Mouse (Mus musculus) intestine, embryonic 14.5 days (tissue): ENCODE results near the gene Myrfl. TPM values are rescaled to one million over a fixed set of nuclear protein-coding genes. Genes with fewer than 3 reads are reported as not detected.

Source experiments
- ATAC-seq: fragments of 200-750 bp; cut with Nextera tagmentation; replicated peaks from 2 replicates; pipeline ENCODE4 v1.8.0; 2017; ENCODE audit warnings: low read depth, moderate number of reproducible peaks, moderate TSS enrichment, moderate library complexity; ENCODE audit not compliant: low FRiP score, low TSS enrichment
- DNase-seq: peaks from one replicate; pipeline ENCODE4 v3.0.0-alpha.2; 2018; ENCODE audit warnings: low spot score
- H3K27ac ChIP-seq: fragments of 300-500 bp; sonication (generic); 2 replicates; pipeline ENCODE4 v1.5.1; 2014; ENCODE audit warnings: low read depth, mild to moderate bottlenecking, control low read depth
- H3K27me3 ChIP-seq: fragments of 300-500 bp; sonication (generic); replicated peaks from 2 replicates; pipeline ENCODE4 v1.6.1; 2014; ENCODE audit warnings: low read length, control low read depth; ENCODE audit not compliant: control insufficient read depth, insufficient read depth
- H3K36me3 ChIP-seq: fragments of 300-500 bp; sonication (generic); 2 replicates; pipeline ENCODE4 v1.6.1; 2014; ENCODE audit warnings: low read length, control low read depth; ENCODE audit not compliant: control insufficient read depth, insufficient read depth
- H3K4me1 ChIP-seq: fragments of 300-500 bp; sonication (generic); replicated peaks from 2 replicates; pipeline ENCODE4 v1.6.1; 2014; ENCODE audit warnings: low read length, control low read depth, mixed read lengths; ENCODE audit not compliant: control insufficient read depth, insufficient read depth
- H3K4me2 ChIP-seq: fragments of 300-500 bp; sonication (generic); 2 replicates; pipeline ENCODE4 v1.6.1; 2014; ENCODE audit warnings: low read length
- H3K4me3 ChIP-seq: fragments of 300-500 bp; sonication (generic); 2 replicates; pipeline ENCODE4 v1.5.1; 2014; ENCODE audit warnings: low read depth, low read length, control low read depth, mixed read lengths
- H3K9ac ChIP-seq: fragments of 300-500 bp; sonication (generic); 2 replicates; pipeline ENCODE4 v1.6.1; 2014; ENCODE audit warnings: mild to moderate bottlenecking, low read length
- H3K9me3 ChIP-seq: fragments of 300-500 bp; sonication (generic); 2 replicates; pipeline ENCODE4 v1.6.1; 2016; ENCODE audit warnings: low read length, control low read depth; ENCODE audit not compliant: control insufficient read depth
- WGBS: fragments of 180-500 bp; shearing (Covaris S2); extraction: QIAGEN DNeasy Blood & Tissue Kit; methylation state at CpG from one replicate; pipeline ENCODE4 v1.1.7; 2014; 5-methylcytosine and 5-hydroxymethylcytosine counted together
- polyA plus RNA-seq: library from polyadenylated mRNA; unstranded; fragments of >200 nt; fragmentation: Nextera tagmentation; extraction: Ambion mirVana; gene quantifications from 2 replicates; pipeline ENCODE4 v1.2.1, GENCODE M21; 2014

Myrfl gene
- polyA plus RNA-seq, 1 experiment from 2014 or later = 5.9 TPM

DNA sequence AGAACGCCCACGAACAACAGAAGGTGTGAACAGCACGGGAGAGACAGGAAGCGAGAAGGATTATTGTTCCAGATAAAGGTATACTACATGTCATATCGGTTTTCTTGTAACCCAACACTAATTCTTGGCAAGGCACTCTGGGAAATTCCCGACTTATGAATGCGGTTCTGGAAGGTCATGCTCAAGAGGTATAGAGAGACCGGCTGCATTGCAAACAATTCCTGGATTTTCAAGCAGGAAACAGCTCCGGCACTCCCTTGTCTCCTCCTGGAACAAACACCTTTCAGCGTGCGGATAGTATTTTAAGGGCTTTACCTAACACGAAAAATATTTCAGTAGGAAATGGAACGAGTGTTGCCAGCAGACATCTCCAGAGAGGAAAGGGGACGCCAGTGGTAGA, 145.8 kb downstream of the Myrfl start:
- Histone ChIP-seq H3K36me3 (no peaks in the 10 kb centered on the region), H3K27me3 (no peaks in the 10 kb centered on the region), H3K4me2 (no peak overlapping the region), H3K9ac (no peak overlapping the region), H3K4me3 (no peak overlapping the region), H3K27ac (no peak overlapping the region), H3K9me3 (peaks cover 3% of the 10 kb centered on the region; the same call in 1 of the 2 replicates), H3K4me1 (no peaks in the 10 kb centered on the region)
- no peak for ATAC-seq
- no peak for DNase-seq
- WGBS = 71% methylated on average over 14 of the region's 14 CpGs

DNA sequence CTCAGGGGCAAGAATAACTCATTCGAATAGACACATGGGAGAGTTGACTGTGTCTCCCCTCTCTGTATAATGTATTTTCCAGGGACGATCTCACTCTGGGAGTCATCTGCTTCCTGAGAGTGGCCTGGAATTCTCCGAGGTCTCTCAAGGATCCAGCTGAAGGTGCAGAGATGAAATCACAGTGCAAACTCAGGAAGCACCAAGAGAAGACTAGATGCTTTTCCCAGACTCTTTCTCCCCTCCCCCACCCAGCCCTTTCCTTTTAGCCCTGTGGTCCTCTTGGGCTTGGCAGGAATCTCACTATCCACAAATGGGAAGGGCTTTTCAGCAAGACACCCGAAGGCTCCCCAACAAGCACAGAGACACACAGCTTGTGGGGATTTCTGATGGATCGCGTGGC, 146.7 kb downstream of the Myrfl start:
- WGBS = 68% methylated on average over 6 of the region's 6 CpGs
- no peak for DNase-seq
- peaks cover 3% of the 10 kb centered on the region; the same call in 1 of the 2 replicates for H3K9me3 ChIP-seq
- H3K27ac ChIP-seq = no peak overlapping the region
- H3K27me3 ChIP-seq = no peaks in the 10 kb centered on the region
- H3K9ac ChIP-seq = no peak overlapping the region
- no peak for ATAC-seq
- H3K4me2 ChIP-seq = no peak overlapping the region
- no peaks in the 10 kb centered on the region for H3K36me3 ChIP-seq
- H3K4me3 ChIP-seq = no peak overlapping the region
- no peaks in the 10 kb centered on the region for H3K4me1 ChIP-seq

DNA sequence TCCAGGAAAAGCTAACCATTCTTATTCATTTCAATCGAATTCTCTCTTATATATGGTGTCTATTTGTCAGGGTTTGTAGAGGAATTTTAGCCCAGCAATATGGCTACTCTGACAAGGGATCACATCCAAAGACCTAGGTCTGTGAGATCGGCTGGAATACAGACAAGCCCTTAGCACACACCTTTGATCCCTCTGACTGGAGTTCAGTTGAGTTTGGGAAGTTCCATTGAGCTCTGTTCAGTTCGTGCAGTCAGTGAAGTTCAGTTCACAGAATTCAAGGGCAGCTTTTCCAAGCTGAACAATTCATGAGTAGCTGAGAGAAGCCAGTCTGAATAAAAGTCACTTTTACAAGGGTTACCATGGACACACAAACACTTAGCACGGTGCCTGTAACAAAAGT, 148.0 kb downstream of the Myrfl start:
- Histone ChIP-seq H3K9ac (no peak overlapping the region), H3K4me1 (no peaks in the 10 kb centered on the region), H3K36me3 (no peaks in the 10 kb centered on the region), H3K27me3 (no peaks in the 10 kb centered on the region), H3K9me3 (peaks cover 3% of the 10 kb centered on the region; the same call in 1 of the 2 replicates), H3K27ac (no peak overlapping the region), H3K4me2 (no peak overlapping the region), H3K4me3 (no peak overlapping the region)
- WGBS = 87% methylated on average over 4 of the region's 4 CpGs
- no peak for ATAC-seq
- no peak for DNase-seq

DNA sequence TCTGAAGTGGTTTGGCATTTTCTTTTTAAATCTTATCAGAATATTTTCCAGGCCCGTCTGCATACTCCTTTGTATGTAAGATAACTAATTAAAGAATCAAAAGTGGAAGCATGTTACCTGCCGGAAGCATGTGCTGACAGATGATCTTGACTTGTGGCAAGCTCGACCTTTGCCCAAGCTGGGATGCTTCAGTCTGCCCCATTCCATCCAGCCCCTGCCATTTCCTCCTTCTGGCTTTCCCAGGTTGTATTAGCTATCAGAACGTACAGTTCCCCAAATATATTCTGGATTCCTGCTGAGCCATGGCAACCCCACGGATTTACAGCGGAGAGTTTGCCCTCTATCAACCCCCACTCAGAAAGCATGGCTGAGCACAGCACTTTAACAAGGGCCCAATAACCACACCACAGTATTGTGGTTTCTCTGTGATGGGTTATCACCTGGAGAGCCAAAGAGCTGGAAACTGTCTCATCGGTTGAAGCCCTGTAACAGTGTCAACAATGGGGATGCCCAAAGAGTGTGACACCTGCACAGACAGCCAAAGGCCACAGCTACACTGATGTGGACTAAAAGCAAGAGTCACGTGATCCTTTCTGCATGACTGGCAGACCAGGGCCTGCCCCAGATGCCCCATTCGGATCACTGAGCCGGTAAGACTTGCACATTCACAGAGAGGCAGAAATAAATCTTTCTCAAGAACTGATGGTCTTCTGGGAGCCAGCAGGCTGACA, 150.3 kb downstream of the Myrfl start:
- 69% methylated on average over 10 of the region's 10 CpGs for WGBS
- H3K4me3 ChIP-seq = no peak overlapping the region
- no peaks in the 10 kb centered on the region for H3K4me1 ChIP-seq
- H3K9ac ChIP-seq = no peak overlapping the region
- no peak overlapping the region for H3K27ac ChIP-seq
- H3K36me3 ChIP-seq = no peaks in the 10 kb centered on the region
- no peaks in the 10 kb centered on the region for H3K27me3 ChIP-seq
- DNase-seq (no peak), ATAC-seq (no peak)
- H3K9me3 ChIP-seq = peaks cover 3% of the 10 kb centered on the region; the same call in 1 of the 2 replicates
- H3K4me2 ChIP-seq = no peak overlapping the region

DNA sequence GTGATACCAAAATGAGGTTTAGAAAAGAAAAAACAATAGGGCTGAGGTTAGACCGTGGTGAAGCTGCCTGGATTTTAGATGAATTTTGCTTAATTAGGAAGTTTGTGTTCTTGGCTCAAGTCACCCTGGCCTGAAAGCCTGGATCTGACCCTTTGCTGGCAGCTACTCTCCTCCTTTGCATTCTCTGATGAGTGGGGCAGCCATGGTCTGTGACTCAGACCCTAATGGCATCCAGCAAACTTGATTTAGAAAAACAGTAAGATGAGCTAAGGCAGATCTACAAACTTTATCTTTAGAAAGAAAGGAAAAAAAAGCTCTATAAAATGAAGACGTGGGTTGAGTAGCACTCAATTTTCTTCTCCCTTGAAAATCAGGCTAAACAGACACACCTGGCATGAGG, 154.0 kb downstream of the Myrfl start:
- 82% methylated on average over 2 of the region's 2 CpGs for WGBS
- ATAC-seq = no peak

DNA sequence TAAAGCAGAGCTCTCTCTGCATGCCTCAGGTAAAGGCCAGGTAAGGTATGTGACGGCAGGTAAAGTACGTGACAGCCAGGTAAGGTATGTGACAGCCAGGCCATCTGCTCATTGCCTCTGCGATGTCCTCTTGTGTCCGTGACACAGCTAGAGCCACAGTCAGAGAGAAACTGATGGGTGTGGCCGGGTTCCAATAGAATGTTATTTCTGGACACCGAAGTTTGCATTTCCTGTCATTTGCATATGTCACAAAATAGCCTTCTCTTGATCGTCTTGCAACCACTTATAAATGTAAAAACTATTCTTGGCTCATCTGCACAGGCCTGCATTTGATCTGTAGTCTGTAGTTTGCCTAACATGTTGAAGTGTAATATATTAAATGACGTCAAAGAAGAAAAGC, 154.5 kb downstream of the Myrfl start:
- Histone ChIP-seq H3K36me3 (no peaks in the 10 kb centered on the region), H3K27ac (no peak overlapping the region), H3K9ac (no peak overlapping the region), H3K4me2 (no peak overlapping the region), H3K9me3 (no peaks in the 10 kb centered on the region), H3K4me3 (no peak overlapping the region), H3K27me3 (no peaks in the 10 kb centered on the region), H3K4me1 (no peaks in the 10 kb centered on the region)
- 88% methylated on average over 8 of the region's 8 CpGs for WGBS
- ATAC-seq = no peak
- DNase-seq = no peak

More for the DNA sequence above, 154.0 kb downstream of the Myrfl start:
- no peak overlapping the region for H3K4me2 ChIP-seq
- H3K9ac ChIP-seq = no peak overlapping the region
- no peak overlapping the region for H3K4me3 ChIP-seq
- no peak for DNase-seq
- H3K4me1 ChIP-seq = no peaks in the 10 kb centered on the region
- no peak overlapping the region for H3K27ac ChIP-seq
- H3K36me3 ChIP-seq = no peaks in the 10 kb centered on the region
- no peaks in the 10 kb centered on the region for H3K9me3 ChIP-seq
- no peaks in the 10 kb centered on the region for H3K27me3 ChIP-seq

DNA sequence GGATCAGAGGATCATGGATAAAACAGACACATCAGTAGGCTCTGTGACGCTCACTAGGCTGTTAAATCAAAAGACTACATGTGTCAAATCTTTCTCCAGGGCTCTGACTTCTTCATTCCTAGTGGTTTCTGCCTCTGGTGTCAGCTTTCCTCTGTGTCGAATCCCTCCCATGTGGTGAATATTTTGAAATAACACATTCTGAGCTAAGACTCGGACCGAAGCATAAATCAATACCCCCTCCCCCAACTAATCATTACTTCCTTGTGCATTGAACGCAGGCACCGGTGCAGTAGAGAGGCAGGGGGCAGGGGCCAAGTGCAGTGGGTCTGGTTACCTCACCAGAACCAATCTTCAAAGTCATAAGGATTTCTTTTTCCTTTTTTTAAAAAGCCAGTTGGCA, 155.4 kb downstream of the Myrfl start:
- Histone ChIP-seq H3K4me2 (no peak overlapping the region), H3K27me3 (no peaks in the 10 kb centered on the region), H3K9me3 (no peaks in the 10 kb centered on the region), H3K9ac (no peak overlapping the region), H3K36me3 (no peaks in the 10 kb centered on the region), H3K27ac (no peak overlapping the region), H3K4me3 (no peak overlapping the region), H3K4me1 (no peaks in the 10 kb centered on the region)
- ATAC-seq (no peak), DNase-seq (no peak)
- 41% methylated on average over 6 of the region's 6 CpGs for WGBS

DNA sequence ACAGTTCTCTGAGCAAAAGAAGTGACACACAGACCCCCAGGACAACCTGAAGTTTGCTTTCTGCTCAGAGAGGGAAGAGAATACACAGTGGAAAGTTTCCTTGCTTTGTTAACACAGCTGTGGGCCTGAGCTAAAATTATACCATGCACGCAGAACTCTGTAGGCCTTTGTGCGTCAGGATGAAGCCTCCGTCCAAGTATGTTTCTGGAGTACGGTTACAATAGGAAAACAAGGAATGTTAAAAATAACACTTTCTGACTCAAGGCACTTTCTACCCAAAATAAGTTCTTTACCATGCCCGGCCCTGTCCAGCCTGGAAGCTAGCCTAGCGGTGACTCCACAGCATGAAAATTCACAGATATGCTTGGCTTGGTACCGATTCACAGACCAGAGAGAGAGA, 156.6 kb downstream of the Myrfl start:
- Histone ChIP-seq H3K4me3 (no peak overlapping the region), H3K4me1 (no peaks in the 10 kb centered on the region), H3K27ac (no peak overlapping the region), H3K36me3 (no peaks in the 10 kb centered on the region), H3K9me3 (no peaks in the 10 kb centered on the region), H3K4me2 (no peak overlapping the region), H3K27me3 (no peaks in the 10 kb centered on the region), H3K9ac (no peak overlapping the region)
- no peak for DNase-seq
- ATAC-seq = no peak
- WGBS = 67% methylated on average over 7 of the region's 7 CpGs

DNA sequence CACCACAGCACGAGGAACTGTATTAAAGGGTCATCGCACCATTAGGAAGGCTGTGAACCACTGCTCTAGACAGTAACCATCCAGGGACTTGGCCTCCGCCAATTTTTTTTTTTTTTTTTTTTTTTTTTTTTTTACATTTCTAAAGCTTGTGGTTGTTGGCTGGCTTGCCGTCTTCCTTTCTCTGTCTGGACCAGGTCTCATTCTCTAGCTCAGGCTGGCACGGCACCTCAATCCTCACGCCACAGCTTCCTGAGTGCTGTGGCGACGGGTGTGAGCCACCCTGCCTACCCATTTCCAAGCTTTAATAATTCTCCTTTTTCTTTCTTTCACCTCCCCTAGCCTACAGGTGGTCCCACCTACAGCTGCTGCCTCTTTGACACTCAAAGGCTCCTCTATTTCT, 158.2 kb downstream of the Myrfl start:
- Histone ChIP-seq H3K9ac (no peak overlapping the region), H3K36me3 (no peaks in the 10 kb centered on the region), H3K27ac (no peak overlapping the region), H3K4me1 (no peaks in the 10 kb centered on the region), H3K4me2 (no peak overlapping the region), H3K4me3 (no peak overlapping the region), H3K27me3 (no peaks in the 10 kb centered on the region), H3K9me3 (no peaks in the 10 kb centered on the region)
- DNase-seq (no peak), ATAC-seq (no peak)
- WGBS = 92% methylated on average over 8 of the region's 8 CpGs
